Mouse (Mus musculus) ES-E14 (cell line): ENCODE results near the gene Rnf216. TPM values are rescaled to one million over a fixed set of nuclear protein-coding genes. Genes with fewer than 3 reads are reported as not detected.

Source experiments
- DNase-seq: peaks from one replicate; pipeline ENCODE4 v3.0.0-alpha.2; 2013; ENCODE audit warnings: low read depth, low spot score
- H3K27ac ChIP-seq: 2 replicates; pipeline ENCODE4 v1.5.1; 2012; ENCODE audit warnings: low read depth, mild to moderate bottlenecking, low read length, moderate library complexity, mixed read lengths; ENCODE audit not compliant: poor library complexity, insufficient read depth, severe bottlenecking
- H3K36me3 ChIP-seq: 2 replicates; pipeline ENCODE4 v1.6.1; 2012; ENCODE audit warnings: mild to moderate bottlenecking, low read length, moderate library complexity, mixed read lengths; ENCODE audit not compliant: control insufficient read depth, poor library complexity, insufficient read depth, severe bottlenecking
- H3K4me1 ChIP-seq, 2 experiments: fragments of 150-350 bp in 1 of 2; sonication (generic) in 1 of 2; 2 replicates each; pipeline ENCODE4 v1.6.1; 2012; ENCODE audit warnings: low read length in 2 of 2, mild to moderate bottlenecking in 1 of 2, mixed read lengths in 1 of 2; ENCODE audit not compliant: control insufficient read depth in 2 of 2, insufficient read depth in 2 of 2, poor library complexity in 1 of 2
- H3K4me3 ChIP-seq, 2 experiments: fragments of 150-350 bp in 1 of 2; sonication (generic) in 1 of 2; 2 replicates each; pipeline ENCODE4 v1.5.1; 2012; ENCODE audit warnings: low read length in 2 of 2, low read depth in 1 of 2, mild to moderate bottlenecking in 1 of 2, mixed read lengths in 1 of 2; ENCODE audit not compliant: insufficient read depth in 1 of 2, poor library complexity in 1 of 2, severe bottlenecking in 1 of 2
- H3K9ac ChIP-seq: 2 replicates; pipeline ENCODE4 v1.6.1; 2012; ENCODE audit warnings: low read depth, mild to moderate bottlenecking, low read length, mixed read lengths; ENCODE audit not compliant: poor library complexity, insufficient read depth, severe bottlenecking
- H3K9me3 ChIP-seq: fragments of 150-350 bp; sonication (generic); 2 replicates; pipeline ENCODE4 v1.6.1; 2012; ENCODE audit warnings: low read depth, mild to moderate bottlenecking, low read length; ENCODE audit not compliant: control insufficient read depth, insufficient read depth
- CHD2 ChIP-seq: IDR thresholded peaks from 2 replicates; pipeline ENCODE4 v1.6.1; 2014; ENCODE audit warnings: mild to moderate bottlenecking, low read depth, low read length, inconsistent platforms
- HCFC1 ChIP-seq: IDR thresholded peaks from 2 replicates; pipeline ENCODE4 v1.6.1; 2012; ENCODE audit warnings: low read length, inconsistent platforms, borderline replicate concordance; ENCODE audit not compliant: insufficient read depth
- MAFK ChIP-seq: IDR thresholded peaks from 2 replicates; pipeline ENCODE4 v1.6.1; 2014; ENCODE audit warnings: mild to moderate bottlenecking, low read depth, low read length, inconsistent platforms; ENCODE audit not compliant: insufficient read depth
- ZC3H11A ChIP-seq: IDR thresholded peaks from 2 replicates; pipeline ENCODE4 v1.6.1; 2012; ENCODE audit warnings: low read depth, mild to moderate bottlenecking, inconsistent platforms, low read length, borderline replicate concordance
- ZNF384 ChIP-seq: IDR thresholded peaks from 2 replicates; pipeline ENCODE4 v1.6.1; 2012; ENCODE audit warnings: low read depth, low read length, inconsistent platforms
- in situ Hi-C, 2 experiments: fragments of 600-800 bp; cut with MboI; formaldehyde crosslinking; loops; one replicate each; pipeline ENCODE4 v1.15.1; 2025; ENCODE audit warnings: low sequenced_read_pairs in 2 of 2, inconsistent platforms in 1 of 2; ENCODE audit not compliant: unreplicated experiment in 2 of 2
- total RNA-seq: library from RNA; depleted of rRNA; stranded (reverse); fragments of 300-350 nt; gene quantifications from 2 replicates; pipeline ENCODE4 v1.2.3, GENCODE M21; 2012

The Rnf216 gene
- total RNA-seq, 1 experiment, result 23.8 TPM

GRCm38 (mm10) chr5:142997526-142997925, 115.3 kb downstream of the Rnf216 start:
- Histone ChIP-seq H3K36me3 (peaks cover 13% of the 10 kb centered on the region; the same call in 1 of the 2 replicates), H3K4me3 (no peak overlapping the region), H3K4me1 (peaks cover 2 to 15% of the 10 kb centered on the region in 2 experiments; a peak in 3 of 4 replicates), H3K27ac (no peak overlapping the region), H3K9ac (no peak overlapping the region), H3K9me3 (no peaks in the 10 kb centered on the region)
- in situ Hi-C loops, result no loop called here
- no peak for DNase-seq
- TF ChIP-seq ZC3H11A (no peak), ZNF384 (no peak), HCFC1 (no peak), MAFK (no peak), CHD2 (no peak)

- peaks cover 2 to 5% of the 10 kb centered on the region in 2 experiments; a peak in 3 of 4 replicates for H3K4me1 ChIP-seq
- no peak overlapping the region for H3K9ac ChIP-seq
- in situ Hi-C loops, result no loop called here
Measured at GRCm38 (mm10) chr5:142994746-142995145, 118.0 kb downstream of the Rnf216 start.

DNA sequence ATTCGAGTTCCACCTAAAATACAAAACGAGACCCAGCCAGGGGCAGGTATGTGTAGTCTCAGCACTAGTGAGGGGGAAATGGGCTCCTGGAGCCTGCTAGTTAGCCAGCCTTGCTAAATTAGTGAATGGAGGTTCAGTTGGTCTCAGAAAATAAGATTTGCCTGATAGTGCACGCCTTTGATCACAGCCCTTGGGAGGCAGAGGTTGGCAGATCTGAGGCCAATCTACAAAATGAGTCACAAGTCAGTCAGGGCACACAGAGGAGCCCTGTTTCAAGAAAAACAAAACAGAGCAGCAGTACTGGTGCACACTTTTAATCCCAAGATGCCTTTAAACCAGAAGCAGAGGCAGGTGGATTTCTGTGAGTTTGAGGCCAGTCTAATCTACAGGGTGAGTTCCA, 123.6 kb downstream of the Rnf216 start:
- H3K4me1 ChIP-seq, result peaks cover 0 to 5% of the 10 kb centered on the region in 2 experiments; a peak in 1 of 4 replicates
- TF ChIP-seq ZC3H11A (no peak), ZNF384 (no peak), CHD2 (no peak)
- no peak for DNase-seq
- in situ Hi-C loops, result no loop called here
- no peaks in the 10 kb centered on the region for H3K9me3 ChIP-seq
- peaks cover 18% of the 10 kb centered on the region; the same call in 1 of the 2 replicates for H3K36me3 ChIP-seq
- no peak overlapping the region for H3K9ac ChIP-seq
- no peak overlapping the region for H3K27ac ChIP-seq
- no peak overlapping the region for H3K4me3 ChIP-seq

More at GRCm38 (mm10) chr5:142994746-142995145, 118.0 kb downstream of the Rnf216 start:
- no peak overlapping the region for H3K4me3 ChIP-seq
- TF ChIP-seq CHD2, result no peak
- no peak for TF ChIP-seq ZC3H11A
- TF ChIP-seq HCFC1, result no peak
- TF ChIP-seq ZNF384, result no peak
- no peak for TF ChIP-seq MAFK
- H3K9me3 ChIP-seq, result no peaks in the 10 kb centered on the region
- no peak for DNase-seq
- no peak overlapping the region for H3K27ac ChIP-seq
- peaks cover 23% of the 10 kb centered on the region; the same call in 1 of the 2 replicates for H3K36me3 ChIP-seq

DNA sequence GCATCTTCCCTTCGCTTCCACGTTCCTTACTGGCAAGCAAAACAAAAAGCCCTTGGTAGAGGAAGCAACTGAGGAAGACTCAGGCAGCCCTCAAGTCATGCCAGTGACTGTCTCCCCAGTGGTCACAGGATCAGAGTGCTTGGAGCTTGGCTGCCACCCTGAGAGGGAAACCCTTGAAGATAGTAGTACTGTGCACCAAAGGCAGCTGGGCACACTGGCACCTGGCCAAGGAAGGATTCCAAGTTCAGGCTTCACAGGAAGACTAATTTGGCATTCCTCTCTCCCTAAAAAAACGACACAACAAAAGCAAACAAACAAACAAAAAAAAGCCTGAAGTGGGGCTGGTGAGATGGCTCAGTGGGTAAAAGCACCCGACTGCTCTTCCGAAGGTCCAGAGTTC, 124.3 kb downstream of the Rnf216 start:
- Histone ChIP-seq H3K4me3 (no peak overlapping the region), H3K9ac (no peak overlapping the region), H3K4me1 (peaks cover 0 to 1% of the 10 kb centered on the region in 2 experiments; a peak in 1 of 4 replicates), H3K9me3 (no peaks in the 10 kb centered on the region), H3K27ac (no peak overlapping the region), H3K36me3 (peaks cover 18% of the 10 kb centered on the region; the same call in 1 of the 2 replicates)
- DNase-seq, result no peak
- in situ Hi-C loops, result no loop called here
- TF ChIP-seq ZC3H11A (no peak), HCFC1 (no peak), MAFK (no peak), CHD2 (no peak), ZNF384 (no peak)

DNA sequence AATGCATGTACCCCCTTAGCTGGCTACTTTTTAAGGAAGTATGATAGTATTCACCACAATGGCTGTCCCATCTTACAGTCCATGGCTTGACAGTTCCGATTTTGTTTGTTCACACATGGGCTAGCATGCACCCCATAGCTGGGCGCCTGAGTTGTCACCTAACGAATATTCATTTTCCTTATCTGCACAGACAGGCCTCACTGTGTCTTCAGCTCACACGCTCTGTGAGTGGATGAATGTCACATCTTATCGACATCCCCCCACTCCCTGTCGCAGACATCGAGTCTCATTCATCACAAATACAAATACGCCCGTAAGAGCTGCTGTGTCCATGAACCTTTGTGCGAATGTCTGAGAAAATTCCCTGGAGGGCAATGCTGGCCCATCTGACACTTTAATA, 128.5 kb downstream of the Rnf216 start:
- peaks cover 0 to 2% of the 10 kb centered on the region in 2 experiments; a peak in 1 of 4 replicates for H3K4me1 ChIP-seq
- in situ Hi-C loops, result no loop called here
- H3K9ac ChIP-seq, result no peak overlapping the region
- H3K27ac ChIP-seq, result no peak overlapping the region
- no peaks in the 10 kb centered on the region for H3K9me3 ChIP-seq
- no peak for DNase-seq
- TF ChIP-seq HCFC1 (no peak), CHD2 (no peak), MAFK (no peak), ZNF384 (no peak), ZC3H11A (no peak)
- H3K36me3 ChIP-seq, result no peaks in the 10 kb centered on the region
- H3K4me3 ChIP-seq, result no peak overlapping the region
